Mouse (Mus musculus) MEL (cell line): Measurements from ENCODE around the gene Rp2. TPM values are rescaled to one million over a fixed set of nuclear protein-coding genes. Genes with fewer than 3 reads are reported as not detected.
"Not testable (repeated sequence)": the region's sequence is repeated elsewhere in the genome, so short reads cannot be mapped to it uniquely, and the experiment has no call there.

Source experiments
- DNase-seq: peaks from one replicate; pipeline ENCODE4 v3.0.0; 2011; ENCODE audit warnings: low read depth, low spot score
- H3K27ac ChIP-seq: 2 replicates; pipeline ENCODE4 v1.5.1; 2012; ENCODE audit warnings: low read depth, mild to moderate bottlenecking, control low read depth, low read length, moderate library complexity; ENCODE audit not compliant: control insufficient read depth
- H3K27me3 ChIP-seq, 2 experiments: fragments of 150-350 bp in 1 of 2; sonication (generic) in 1 of 2; 2 replicates each; pipeline ENCODE4 v1.6.1; 2012; ENCODE audit warnings: low read length in 2 of 2, mild to moderate bottlenecking in 2 of 2, improper control_type of control experiment in 1 of 2, moderate library complexity in 1 of 2; ENCODE audit not compliant: insufficient read depth in 2 of 2, control insufficient read depth in 1 of 2
- H3K36me3 ChIP-seq, 2 experiments: 2 replicates each; pipeline ENCODE4 v1.6.1; 2012 to 2014; ENCODE audit warnings: low read length in 2 of 2, improper control_type of control experiment in 1 of 2, inconsistent platforms in 1 of 2, mild to moderate bottlenecking in 1 of 2; ENCODE audit not compliant: insufficient read depth in 2 of 2, control insufficient read depth in 1 of 2
- H3K4me1 ChIP-seq, 2 experiments: fragments of 150-350 bp in 1 of 2; sonication (generic) in 1 of 2; 2 replicates each; pipeline ENCODE4 v1.6.1; 2012; ENCODE audit warnings: low read length in 2 of 2, improper control_type of control experiment in 1 of 2, mild to moderate bottlenecking in 1 of 2; ENCODE audit not compliant: insufficient read depth in 2 of 2, control insufficient read depth in 1 of 2
- H3K4me3 ChIP-seq, 2 experiments: fragments of 150-350 bp in 1 of 2; sonication (generic) in 1 of 2; 2 replicates each; pipeline ENCODE4 v1.5.1; 2012; ENCODE audit warnings: low read depth in 2 of 2, low read length in 2 of 2, mild to moderate bottlenecking in 2 of 2, moderate library complexity in 2 of 2, control low read depth in 1 of 2, improper control_type of control experiment in 1 of 2; ENCODE audit not compliant: control insufficient read depth in 1 of 2, insufficient read depth in 1 of 2
- H3K79me2 ChIP-seq: 2 replicates; pipeline ENCODE4 v1.6.1; 2012; ENCODE audit warnings: mild to moderate bottlenecking, low read length, moderate library complexity; ENCODE audit not compliant: control insufficient read depth, poor library complexity, insufficient read depth
- H3K9ac ChIP-seq: 2 replicates; pipeline ENCODE4 v1.6.1; 2012; ENCODE audit warnings: low read depth, mild to moderate bottlenecking, control low read depth, low read length, moderate library complexity; ENCODE audit not compliant: control insufficient read depth, poor library complexity, severe bottlenecking
- H3K9me3 ChIP-seq: fragments of 150-350 bp; sonication (generic); replicated peaks from 2 replicates; pipeline ENCODE4 v1.6.1; 2012; ENCODE audit warnings: mild to moderate bottlenecking, low read length, improper control_type of control experiment, moderate library complexity; ENCODE audit not compliant: insufficient read depth
- BHLHE40 ChIP-seq: IDR thresholded peaks from 2 replicates; pipeline ENCODE4 v1.6.1; 2012; ENCODE audit warnings: low read depth, mild to moderate bottlenecking, inconsistent platforms, low read length, improper control_type of control experiment, borderline replicate concordance
- CTCF ChIP-seq, 3 experiments: IDR thresholded peaks in 2 of 3; conservative IDR thresholded peaks in 1 of 3; 2 replicates each; pipeline ENCODE4 v1.5.1; 2011 to 2012; ENCODE audit warnings: low read length in 3 of 3, low read depth in 2 of 3, mild to moderate bottlenecking in 2 of 3, improper control_type of control experiment in 1 of 3, inconsistent platforms in 1 of 3, mixed read lengths in 1 of 3, moderate library complexity in 1 of 3; ENCODE audit not compliant: control insufficient read depth in 1 of 3, insufficient read depth in 1 of 3, poor library complexity in 1 of 3, severe bottlenecking in 1 of 3
- E2F4 ChIP-seq: IDR thresholded peaks from 2 replicates; pipeline ENCODE4 v1.6.1; 2011; ENCODE audit warnings: low read depth, low read length, improper control_type of control experiment, borderline replicate concordance
- ELF1 ChIP-seq: IDR thresholded peaks from 2 replicates; pipeline ENCODE4 v1.6.1; 2014; ENCODE audit warnings: low read depth, mild to moderate bottlenecking, inconsistent platforms, low read length, improper control_type of control experiment, moderate library complexity
- EP300 ChIP-seq, 2 experiments: IDR thresholded peaks; 2 replicates each; pipeline ENCODE4 v1.6.1; 2011; ENCODE audit warnings: improper control_type of control experiment in 2 of 2, low read length in 2 of 2, low read depth in 1 of 2, mild to moderate bottlenecking in 1 of 2
- GATA1 ChIP-seq: IDR thresholded peaks from 2 replicates; pipeline ENCODE4 v1.6.1; 2011; ENCODE audit warnings: low read depth, low read length, improper control_type of control experiment
- HCFC1 ChIP-seq: IDR thresholded peaks from 2 replicates; pipeline ENCODE4 v1.6.1; 2012; ENCODE audit warnings: low read depth, mild to moderate bottlenecking, inconsistent platforms, low read length, improper control_type of control experiment, moderate library complexity
- MAX ChIP-seq: IDR thresholded peaks from 2 replicates; pipeline ENCODE4 v1.6.1; 2011; ENCODE audit warnings: low read length, improper control_type of control experiment
- MAZ ChIP-seq: IDR thresholded peaks from 2 replicates; pipeline ENCODE4 v1.6.1; 2012; ENCODE audit warnings: low read depth, mild to moderate bottlenecking, inconsistent platforms, low read length, improper control_type of control experiment
- MEF2A ChIP-seq: IDR thresholded peaks from 2 replicates; pipeline ENCODE4 v1.6.1; 2014; ENCODE audit warnings: low read depth, mild to moderate bottlenecking, inconsistent platforms, low read length, improper control_type of control experiment; ENCODE audit not compliant: poor library complexity, insufficient replicate concordance, severe bottlenecking; ENCODE audit errors: extremely low read depth
- MYC ChIP-seq: IDR thresholded peaks from 2 replicates; pipeline ENCODE4 v1.6.1; 2011; ENCODE audit warnings: low read depth, mild to moderate bottlenecking, low read length, improper control_type of control experiment, moderate library complexity
- POLR2AphosphoS5 ChIP-seq: IDR thresholded peaks from 2 replicates; pipeline ENCODE4 v1.6.1; 2012; ENCODE audit warnings: low read depth, borderline replicate concordance, mild to moderate bottlenecking, inconsistent platforms, low read length, moderate library complexity, mixed read lengths
- SIN3A ChIP-seq: IDR thresholded peaks from 2 replicates; pipeline ENCODE4 v1.6.1; 2012; ENCODE audit warnings: low read length, improper control_type of control experiment, inconsistent platforms
- SMC3 ChIP-seq: IDR thresholded peaks from 2 replicates; pipeline ENCODE4 v1.6.1; 2011; ENCODE audit warnings: low read depth, low read length, improper control_type of control experiment
- TBP ChIP-seq: IDR thresholded peaks from 2 replicates; pipeline ENCODE4 v1.8.0; 2011; ENCODE audit warnings: low read depth, low read length, improper control_type of control experiment
- TCF12 ChIP-seq: IDR thresholded peaks from 2 replicates; pipeline ENCODE4 v1.6.1; 2014; ENCODE audit warnings: low read depth, mild to moderate bottlenecking, inconsistent platforms, low read length, improper control_type of control experiment, moderate library complexity
- UBTF ChIP-seq: IDR thresholded peaks from 2 replicates; pipeline ENCODE4 v1.6.1; 2012; ENCODE audit warnings: low read depth, mild to moderate bottlenecking, inconsistent platforms, low read length, improper control_type of control experiment, moderate library complexity, borderline replicate concordance; ENCODE audit not compliant: insufficient read depth
- ZC3H11A ChIP-seq: IDR thresholded peaks from 2 replicates; pipeline ENCODE4 v1.6.1; 2012; ENCODE audit warnings: low read depth, mild to moderate bottlenecking, inconsistent platforms, low read length, improper control_type of control experiment
- ZMIZ1 ChIP-seq: IDR thresholded peaks from 2 replicates; pipeline ENCODE4 v1.6.1; 2012; ENCODE audit warnings: low read depth, mild to moderate bottlenecking, inconsistent platforms, low read length, improper control_type of control experiment, moderate library complexity
- polyA plus RNA-seq, 2 experiments: library from polyadenylated mRNA; stranded (reverse) in 1 of 2; unstranded in 1 of 2; fragments of >175 nt in 1 of 2; fragments of >200 nt in 1 of 2; gene quantifications; 2 replicates each; pipeline versions ENCODE4 v1.2.1 to v1.2.4; 2012; ENCODE audit warnings: low replicate concordance in 2 of 2, low read depth in 1 of 2; ENCODE audit not compliant: insufficient read length in 2 of 2, insufficient read depth in 1 of 2, missing spikeins in 1 of 2
- total RNA-seq: library from RNA; depleted of rRNA; stranded (reverse); fragments of 300-350 nt; gene quantifications from 2 replicates; pipeline ENCODE4 v1.2.3, GENCODE M21; 2012

Rp2 gene
- total and polyA plus RNA-seq, 3 experiments, result 10.0 to 16.8 TPM; not detected in 1

- Histone ChIP-seq H3K36me3 (peaks cover 0 to 6% of the 10 kb centered on the region in 2 experiments; a peak in 2 of 4 replicates), H3K4me1 (no peaks in the 10 kb centered on the region), H3K79me2 (no peaks in the 10 kb centered on the region), H3K4me3 (no peak overlapping the region), H3K27ac (no peak overlapping the region), H3K9me3 (no peaks in the 10 kb centered on the region), H3K9ac (no peak overlapping the region), H3K27me3 (no peaks in the 10 kb centered on the region)
- no peak for TF ChIP-seq UBTF
- no peak for TF ChIP-seq ZC3H11A
- TF ChIP-seq TCF12, result no peak
- no peak for TF ChIP-seq POLR2AphosphoS5
- no peak for TF ChIP-seq EP300 (IDR thresholded peaks at IDR 0.05; ENCODE audit: low read depth in 1 of 2, low read length in 2 of 2)
- TF ChIP-seq GATA1, result no peak
- TF ChIP-seq MYC, result no peak
- TF ChIP-seq ELF1, result no peak
- no peak for TF ChIP-seq E2F4
- TF ChIP-seq SIN3A, result no peak
- no peak for TF ChIP-seq CTCF (IDR thresholded peaks at IDR 0.05 in 2 of 3, conservative IDR thresholded peaks at IDR 0.05 in 1 of 3; ENCODE audit: control insufficient read depth in 1 of 3, insufficient read depth in 1 of 3, low read depth in 2 of 3, low read length in 3 of 3, poor library complexity in 1 of 3, severe bottlenecking in 1 of 3)
- no peak for TF ChIP-seq BHLHE40
- TF ChIP-seq MEF2A, result no peak
- no peak for TF ChIP-seq SMC3
- no peak for TF ChIP-seq MAZ
- TF ChIP-seq HCFC1, result no peak
- no peak for TF ChIP-seq ZMIZ1
- TF ChIP-seq MAX, result no peak
- DNase-seq, result no peak
These were observed 22.7 kb downstream of the Rp2 start for GRCm38 (mm10) chrX:20387006-20387405.

GRCm38 (mm10) chrX:20391964-20392363, 27.7 kb downstream of the Rp2 start:
- not testable (repeated sequence) for H3K4me3 ChIP-seq

More at GRCm38 (mm10) chrX:20391964-20392363, 27.7 kb downstream of the Rp2 start:
- not testable (repeated sequence) for H3K9ac ChIP-seq, H3K9me3 ChIP-seq, H3K79me2 ChIP-seq, H3K4me1 ChIP-seq, H3K27ac ChIP-seq, H3K27me3 ChIP-seq
- peak; percentile 94 for TF ChIP-seq TBP
- peaks cover 0 to 13% of the 10 kb centered on the region in 2 experiments; a peak in 2 of 4 replicates for H3K36me3 ChIP-seq
- DNase-seq, result peak; percentile 51
